Comparison of ENCODE assay signal across 20 mouse cellular contexts in genomic region chr5:46845175-46845574, GRCm38 (mm10).
DNase-seq lines count a peak whose midpoint lies in the region; ATAC-seq and TF ChIP-seq lines count a peak whose summit lies in the region.
"Had no signal": no experiment of that assay in that cellular context is flagged by ENCODE, and none has a peak within 500 bp of the region (broad histone marks: within the 10 kb centered on the region; RNA-seq: fewer than 3 reads in every experiment).

No protein-coding gene starts in this region.

- 8% methylated on average over 2 of the region's 2 CpGs for WGBS in cerebellum, adult 2 months
- WGBS in hindbrain, embryonic 13.5 days: 45% methylated on average over 2 of the region's 2 CpGs
- 81% methylated on average over 2 of the region's 2 CpGs for WGBS in hindbrain, embryonic 11.5 days
- 37% methylated on average over 2 of the region's 2 CpGs for WGBS in midbrain, embryonic 16.5 days

- ATAC-seq in hindbrain, embryonic 13.5 days (ENCODE audit: low FRiP score): peak; percentile 94
- ATAC-seq in hindbrain, embryonic 11.5 days (ENCODE audit: low FRiP score): no peak
- ATAC-seq in midbrain, embryonic 16.5 days: peak; percentile 21; the same call in 1 of the 2 replicates
- ATAC-seq: intestine, postnatal 0 days; Patski had no signal

- peak; percentile 42 to 47 for DNase-seq in cerebellum, postnatal 10 days
- no peak for DNase-seq in cerebellum, adult 2 months
- no peak for DNase-seq in hindbrain, embryonic 11.5 days (ENCODE audit: low spot score)
- DNase-seq in brain, embryonic 14.5 days (ENCODE audit: low read depth): peak; percentile 59
- DNase-seq in adrenal gland, postnatal 36 days: no peak
- no peak for DNase-seq in heart, adult 9 months (ENCODE audit: low spot score in 2 of 2)
- DNase-seq: adrenal gland, postnatal 10 days; cerebellum, adult 18-20 months; gastrocnemius, postnatal 14 days; liver, embryonic 13.5 days; lung, embryonic 14.5 days; lung, postnatal 4 days; thymus, adult 18-20 months; thymus, postnatal 4 days had no signal

- no peak for TF ChIP-seq CTCF in cerebellum, adult 2 months (IDR thresholded peaks at IDR 0.05; ENCODE audit: borderline replicate concordance, insufficient read depth, low read depth, low read length)
- no peak for TF ChIP-seq CTCF in brain, embryonic 14.5 days (IDR thresholded peaks at IDR 0.05; ENCODE audit: borderline replicate concordance, extremely low read depth, insufficient read depth, insufficient read length)

- no peaks in the 10 kb centered on the region for H3K4me1 ChIP-seq in cerebellum, adult 2 months (ENCODE audit: control insufficient read depth, insufficient read depth, low read length)
- no peaks in the 10 kb centered on the region for H3K4me1 ChIP-seq in hindbrain, embryonic 13.5 days (replicated peaks)
- H3K4me1 ChIP-seq in hindbrain, embryonic 11.5 days (replicated peaks; ENCODE audit: control insufficient read depth, insufficient read depth, low read length): no peaks in the 10 kb centered on the region
- H3K4me1 ChIP-seq in midbrain, embryonic 16.5 days (ENCODE audit: control insufficient read depth, insufficient read depth, low read length): no peaks in the 10 kb centered on the region
- H3K4me1 ChIP-seq: limb, embryonic 13.5 days; liver, embryonic 13.5 days; stomach, embryonic 15.5 days had no signal

- no peaks in the 10 kb centered on the region for H3K36me3 ChIP-seq in hindbrain, embryonic 13.5 days
- no peaks in the 10 kb centered on the region for H3K36me3 ChIP-seq in hindbrain, embryonic 11.5 days (ENCODE audit: control insufficient read depth, insufficient read depth, low read length)
- no peaks in the 10 kb centered on the region for H3K36me3 ChIP-seq in midbrain, embryonic 16.5 days (ENCODE audit: control insufficient read depth, insufficient read depth, low read length)
- H3K36me3 ChIP-seq: limb, embryonic 13.5 days; liver, embryonic 13.5 days; stomach, embryonic 15.5 days had no signal

- no peak overlapping the region for H3K27ac ChIP-seq in cerebellum, adult 2 months (ENCODE audit: insufficient read depth, low read length)
- 0 out of 2 replicates have a peak overlapping the region, but pooled peaks have one; percentile 2 for H3K27ac ChIP-seq in hindbrain, embryonic 13.5 days
- H3K27ac ChIP-seq in hindbrain, embryonic 11.5 days (ENCODE audit: low read depth, low read length): no peak overlapping the region
- no peak overlapping the region for H3K27ac ChIP-seq in midbrain, embryonic 16.5 days (ENCODE audit: low read length)
- H3K27ac ChIP-seq: limb, embryonic 13.5 days; liver, embryonic 13.5 days; stomach, embryonic 15.5 days had no signal

- no peak overlapping the region for H3K4me2 ChIP-seq in hindbrain, embryonic 13.5 days
- no peak overlapping the region for H3K4me2 ChIP-seq in hindbrain, embryonic 11.5 days (replicated peaks; ENCODE audit: low read depth, low read length)
- H3K4me2 ChIP-seq in midbrain, embryonic 16.5 days (ENCODE audit: low read length): no peak overlapping the region
- H3K4me2 ChIP-seq: limb, embryonic 13.5 days; liver, embryonic 13.5 days; lung, embryonic 14.5 days; stomach, embryonic 15.5 days had no signal

- no peak for TF ChIP-seq POLR2A in cerebellum, adult 2 months (IDR thresholded peaks at IDR 0.05; ENCODE audit: borderline replicate concordance, insufficient read depth, low read length)
- no peak for TF ChIP-seq POLR2A in brain, embryonic 14.5 days (IDR thresholded peaks at IDR 0.05; ENCODE audit: borderline replicate concordance, extremely low read depth, insufficient read depth, insufficient read length, poor library complexity, severe bottlenecking)

- no peaks in the 10 kb centered on the region for H3K9me3 ChIP-seq in hindbrain, embryonic 13.5 days
- no peaks in the 10 kb centered on the region for H3K9me3 ChIP-seq in hindbrain, embryonic 11.5 days (ENCODE audit: control insufficient read depth, low read length)
- H3K9me3 ChIP-seq in midbrain, embryonic 16.5 days (replicated peaks; ENCODE audit: control insufficient read depth, low read length, poor library complexity, severe bottlenecking): no peaks in the 10 kb centered on the region
- H3K9me3 ChIP-seq: limb, embryonic 13.5 days; liver, embryonic 13.5 days; stomach, embryonic 15.5 days had no signal

- no peak overlapping the region for H3K9ac ChIP-seq in hindbrain, embryonic 13.5 days
- H3K9ac ChIP-seq in hindbrain, embryonic 11.5 days (ENCODE audit: low read depth, low read length): no peak overlapping the region
- H3K9ac ChIP-seq in midbrain, embryonic 16.5 days (ENCODE audit: low read depth, low read length): no peak overlapping the region
- H3K9ac ChIP-seq: limb, embryonic 13.5 days; liver, embryonic 13.5 days; lung, embryonic 14.5 days; stomach, embryonic 15.5 days had no signal

- no peak overlapping the region for H3K4me3 ChIP-seq in cerebellum, adult 2 months (replicated peaks; ENCODE audit: insufficient read depth, low read depth, low read length)
- no peak overlapping the region for H3K4me3 ChIP-seq in hindbrain, embryonic 13.5 days
- no peak overlapping the region for H3K4me3 ChIP-seq in hindbrain, embryonic 11.5 days (ENCODE audit: low read depth, low read length)
- no peak overlapping the region for H3K4me3 ChIP-seq in midbrain, embryonic 16.5 days (ENCODE audit: low read depth, low read length)
- H3K4me3 ChIP-seq: limb, embryonic 13.5 days; liver, embryonic 13.5 days; stomach, embryonic 15.5 days had no signal

- no peaks in the 10 kb centered on the region for H3K27me3 ChIP-seq in cerebellum, adult 2 months (ENCODE audit: control insufficient read depth, insufficient read depth, low read length)
- H3K27me3 ChIP-seq in hindbrain, embryonic 13.5 days: no peaks in the 10 kb centered on the region
- H3K27me3 ChIP-seq in hindbrain, embryonic 11.5 days (ENCODE audit: control insufficient read depth, insufficient read depth, low read length): no peaks in the 10 kb centered on the region
- no peaks in the 10 kb centered on the region for H3K27me3 ChIP-seq in midbrain, embryonic 16.5 days (ENCODE audit: control insufficient read depth, insufficient read depth, low read depth, low read length)
- H3K27me3 ChIP-seq: limb, embryonic 13.5 days; liver, embryonic 13.5 days; Patski; stomach, embryonic 15.5 days had no signal

Comparison
In these comparisons a context has a peak if more than half of its experiments do, and no peak if none do; other contexts are left out.
1. DNase-seq: peak in cerebellum, postnatal 10 days (2 of 2) and brain, embryonic 14.5 days (single experiment); none in cerebellum, adult 2 months (0 of 2), hindbrain, embryonic 11.5 days (single experiment), adrenal gland, postnatal 36 days (0 of 2) and heart, adult 9 months (0 of 2).